Mouse (Mus musculus): ENCODE results near the gene Wiz. TPM values are rescaled to one million over a fixed set of nuclear protein-coding genes. Genes with fewer than 3 reads are reported as not detected.

Wiz gene
- total RNA-seq, 2 experiments from 2014 or later, result 13.0 to 13.7 TPM

GRCm38 (mm10) chr17:32333675-32334303, 55.5 kb downstream of the Wiz start:
- intact Hi-C loops (cut with DNase I), result no loop called here
- TF ChIP-seq CTCF (IDR thresholded peaks at IDR 0.05), result no peak
- DNase-seq, result no peak
- Histone ChIP-seq H3K27ac (no peak overlapping the region), H3K4me3 (no peak overlapping the region)

- no peak for TF ChIP-seq CTCF (IDR thresholded peaks at IDR 0.05)
- intact Hi-C loops (cut with DNase I), result no loop called here
- Histone ChIP-seq H3K27ac (no peak overlapping the region), H3K4me3 (no peak overlapping the region)
- DNase-seq, result no peak
These were observed 61.7 kb downstream of the Wiz start for GRCm38 (mm10) chr17:32327501-32327900.

- no peak for DNase-seq
- TF ChIP-seq CTCF (IDR thresholded peaks at IDR 0.05), result no peak
- Histone ChIP-seq H3K4me3 (no peak overlapping the region), H3K27ac (no peak overlapping the region)
- intact Hi-C loops (cut with DNase I), result loop anchor here (5.0 kb wide), 1 partner anchor 41 kb away; the partner anchor contains the start of gene Brd4
These were observed 66.4 kb downstream of the Wiz start for GRCm38 (mm10) chr17:32322809-32323208.

DNA sequence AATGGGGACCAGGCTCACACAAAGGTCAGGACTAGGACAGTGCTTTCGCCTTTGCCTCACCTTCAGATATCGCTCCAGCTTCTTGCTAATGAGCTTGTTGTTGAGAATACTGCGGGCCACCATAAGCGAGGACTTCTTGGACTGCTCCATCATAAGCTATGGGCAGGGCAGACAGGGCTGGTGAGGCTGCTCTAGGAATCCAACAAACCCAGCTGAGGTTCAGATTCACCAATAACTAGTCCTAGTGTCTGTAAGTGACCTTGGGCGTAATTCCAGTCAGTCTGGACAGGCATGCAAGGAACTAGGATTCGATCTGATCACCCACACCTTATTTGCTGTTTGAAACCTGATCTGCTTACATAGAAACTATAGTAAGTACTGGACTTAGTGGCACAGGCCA, 67.4 kb downstream of the Wiz start:
- no peak for DNase-seq
- H3K4me3 ChIP-seq, result peak overlapping the region; percentile 86
- H3K27ac ChIP-seq, result peak overlapping the region; percentile 97
- no peak for TF ChIP-seq CTCF (IDR thresholded peaks at IDR 0.05)
- intact Hi-C loops (cut with DNase I), result loop anchor here (5.0 kb wide), 1 partner anchor 40 kb away; the partner anchor contains the start of gene Brd4

- DNase-seq, result no peak
- Histone ChIP-seq H3K4me3 (peak overlapping the region; percentile 86), H3K27ac (peak overlapping the region; percentile 97)
- intact Hi-C loops (cut with DNase I), result loop anchor here (5.0 kb wide), 1 partner anchor 39 kb away; the partner anchor contains the start of gene Brd4
- peak; percentile 14; the same call in 1 of the 2 replicates for TF ChIP-seq CTCF (IDR thresholded peaks at IDR 0.05)
These were observed 67.9 kb downstream of the Wiz start for GRCm38 (mm10) chr17:32321390-32321734.

GRCm38 (mm10) chr17:32320597-32321389, 68.4 kb downstream of the Wiz start, which contains the start of gene Akap8:
Gene Akap8, minus strand, starts transcription at chr17:32321238.
- Histone ChIP-seq H3K27ac (peak within 1 kb of the TSS; percentile 97), H3K4me3 (peak within 1 kb of the TSS; percentile 86)
- intact Hi-C loops (cut with DNase I), result loop anchor here (5.0 kb wide), 1 partner anchor 38 kb away; the partner anchor contains the start of gene Brd4
- DNase-seq, result peak; percentile 98
- no peak for TF ChIP-seq CTCF (IDR thresholded peaks at IDR 0.05)

DNA sequence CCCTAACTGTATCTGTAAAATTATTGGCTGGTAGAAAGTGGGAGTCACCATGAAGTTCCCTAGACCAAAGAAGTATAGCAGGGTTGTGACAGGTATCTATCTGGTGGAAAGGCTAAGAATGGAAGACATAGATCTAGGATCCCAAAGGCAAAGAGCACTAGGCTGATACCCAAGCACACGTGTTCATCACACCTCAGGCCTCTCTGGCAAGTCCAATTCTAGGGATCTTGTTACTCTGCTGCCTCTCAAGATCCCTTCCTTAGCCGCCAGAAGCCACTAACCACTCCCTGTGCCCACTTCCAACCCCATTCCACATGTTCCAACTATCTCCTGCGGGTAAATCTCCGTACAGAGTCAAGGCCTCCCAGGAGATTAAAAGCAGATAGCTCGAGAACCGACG, 69.3 kb downstream of the Wiz start:
- peak; percentile 44 for DNase-seq
- Histone ChIP-seq H3K4me3 (peak overlapping the region; percentile 86), H3K27ac (peak overlapping the region; percentile 97)
- TF ChIP-seq CTCF (IDR thresholded peaks at IDR 0.05), result no peak
- intact Hi-C loops (cut with DNase I), result loop anchor here (5.0 kb wide), 1 partner anchor 38 kb away; the partner anchor contains the start of gene Brd4

DNA sequence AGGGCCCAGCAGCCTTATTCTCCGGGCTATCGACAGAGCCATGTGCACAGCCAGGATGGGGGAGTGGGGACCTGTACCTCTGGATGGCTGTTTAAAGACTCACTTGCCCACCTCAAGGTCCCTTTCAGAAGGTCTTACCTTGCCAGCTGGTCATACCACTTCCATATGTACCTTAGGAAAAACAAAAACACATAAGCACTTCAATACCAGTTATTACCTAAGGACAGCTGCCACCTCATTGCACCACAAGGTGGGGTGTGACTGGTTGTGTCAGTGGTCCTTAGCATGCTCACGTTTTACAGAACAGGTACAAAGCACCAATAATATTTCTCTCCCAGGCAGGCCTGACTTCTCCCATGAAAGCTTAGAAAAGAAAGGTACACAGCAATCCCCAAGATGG, 71.5 kb downstream of the Wiz start:
- intact Hi-C loops (cut with DNase I), result no loop called here
- no peak overlapping the region for H3K27ac ChIP-seq
- DNase-seq, result no peak
- H3K4me3 ChIP-seq, result no peak overlapping the region
- no peak for TF ChIP-seq CTCF (IDR thresholded peaks at IDR 0.05)

DNA sequence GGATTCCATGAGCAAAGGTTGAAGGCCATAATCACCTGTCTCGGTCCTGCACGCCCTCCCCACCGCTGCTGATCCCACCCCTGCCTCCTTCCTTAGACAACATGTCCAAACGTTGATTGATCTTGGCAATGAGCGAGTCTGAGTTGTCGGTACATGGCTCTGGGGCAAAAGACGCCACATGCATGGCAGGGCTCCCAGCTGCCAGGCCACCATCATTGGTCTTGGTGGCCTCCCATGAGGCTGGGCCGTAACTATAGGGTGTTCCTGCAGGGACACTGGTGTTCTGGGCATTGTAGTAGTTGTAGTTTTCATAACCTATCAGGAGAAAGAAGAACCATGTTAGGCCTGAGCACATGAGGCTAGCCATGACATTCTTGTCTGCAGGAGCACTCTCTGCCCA, 72.2 kb downstream of the Wiz start:
- DNase-seq, result no peak
- intact Hi-C loops (cut with DNase I), result no loop called here
- TF ChIP-seq CTCF (IDR thresholded peaks at IDR 0.05), result no peak
- Histone ChIP-seq H3K27ac (no peak overlapping the region), H3K4me3 (no peak overlapping the region)

GRCm38 (mm10) chr17:32315560-32315959, 73.7 kb downstream of the Wiz start:
- H3K4me3 ChIP-seq, result no peak overlapping the region
- TF ChIP-seq CTCF (IDR thresholded peaks at IDR 0.05), result no peak
- no peak for DNase-seq
- intact Hi-C loops (cut with DNase I), result no loop called here
- H3K27ac ChIP-seq, result no peak overlapping the region

DNA sequence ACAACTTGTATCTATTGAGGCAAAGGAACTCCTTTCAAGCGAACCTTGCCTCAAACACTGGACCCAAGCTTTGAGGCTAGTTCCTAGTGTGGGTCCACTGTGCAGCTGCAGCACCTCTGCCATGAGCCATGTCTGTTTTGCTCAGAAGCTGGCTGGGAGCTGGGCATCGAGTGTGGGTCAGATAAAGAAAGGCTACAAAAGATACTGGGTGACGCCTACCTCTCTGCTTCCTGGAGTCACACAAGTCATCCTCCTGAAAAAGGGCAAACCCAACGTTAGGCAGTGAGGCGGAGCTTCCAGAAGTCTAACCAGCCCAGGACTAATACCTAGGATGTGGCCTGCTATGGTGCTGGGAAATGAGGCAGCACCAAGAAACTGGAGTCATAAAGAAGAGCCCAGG, 75.3 kb downstream of the Wiz start:
- no peak for TF ChIP-seq CTCF (IDR thresholded peaks at IDR 0.05)
- no peak for DNase-seq
- Histone ChIP-seq H3K27ac (no peak overlapping the region), H3K4me3 (no peak overlapping the region)
- intact Hi-C loops (cut with DNase I), result no loop called here

DNA sequence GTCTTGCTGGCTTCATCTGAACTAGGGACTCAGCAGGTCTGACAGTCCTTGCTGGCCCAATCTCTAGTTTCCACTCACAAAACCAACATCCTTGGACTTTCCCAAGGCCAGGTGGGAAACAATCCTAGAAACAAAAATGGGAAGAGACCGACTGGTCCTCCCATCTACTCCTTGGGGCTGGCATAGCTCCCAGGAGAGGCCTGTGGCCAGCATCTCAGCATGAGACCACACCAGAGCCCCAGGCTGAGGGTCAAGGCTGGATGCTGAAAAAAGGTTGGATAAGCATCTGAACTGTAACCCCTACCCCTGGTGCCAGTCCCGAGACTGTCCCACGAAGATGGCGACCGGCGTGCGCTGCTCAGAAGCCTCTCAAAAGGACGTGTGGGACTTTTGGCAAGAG, 76.4 kb downstream of the Wiz start:
- no peak for DNase-seq
- TF ChIP-seq CTCF (IDR thresholded peaks at IDR 0.05), result no peak
- intact Hi-C loops (cut with DNase I), result no loop called here
- no peak overlapping the region for H3K27ac ChIP-seq
- no peak overlapping the region for H3K4me3 ChIP-seq

DNA sequence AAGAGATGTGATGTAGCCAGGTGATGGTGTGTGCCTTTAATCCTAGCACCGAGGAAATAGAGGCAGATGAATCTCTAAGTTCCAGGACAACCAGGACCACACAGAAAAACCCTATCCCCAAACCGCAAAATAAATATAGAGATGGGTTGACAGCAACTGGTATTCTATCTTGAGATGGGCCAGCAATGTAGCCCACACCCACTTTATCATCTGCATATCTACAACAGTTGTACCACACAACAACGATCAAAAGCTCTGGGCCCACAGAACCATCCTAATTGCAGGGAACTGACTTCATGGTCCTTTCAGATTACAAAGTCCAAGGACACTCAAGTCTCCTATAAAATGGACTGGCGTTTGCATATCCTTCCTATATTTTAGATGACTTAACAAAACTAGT, 81.3 kb downstream of the Wiz start:
- TF ChIP-seq CTCF (IDR thresholded peaks at IDR 0.05), result no peak
- DNase-seq, result no peak
- Histone ChIP-seq H3K27ac (no peak overlapping the region), H3K4me3 (no peak overlapping the region)
- intact Hi-C loops (cut with DNase I), result no loop called here

Small RNA genes within 50 kb of the gene (microRNA-seq; reads per million reads assigned to microRNA genes)
- not detected for gene Gm22201

Other genes with a start within 250 kb of the Wiz start
- 10 to 100 TPM; 10.7 to 14.8 TPM for gene Notch3, start 222.6 kb downstream of the Wiz start, total RNA-seq (2021)
- gene Ephx3, start 199.9 kb downstream of the Wiz start, total RNA-seq (2021), result under 1 TPM; 0.25 to 0.61 TPM
- 10 to 100 TPM; 45.8 to 47.4 TPM for gene Brd4, start 104.7 kb downstream of the Wiz start, total RNA-seq (2021)
- 10 to 100 TPM; 33.2 to 40.2 TPM for gene Akap8, start 68.2 kb downstream of the Wiz start, total RNA-seq (2021)
- gene Akap8l, start 38.8 kb downstream of the Wiz start, total RNA-seq (2021), result 10 to 100 TPM; 34.5 to 43.4 TPM
- under 1 TPM; 0.06 to 0.31 TPM for gene Rasal3, start 14.1 kb upstream of the Wiz start, total RNA-seq (2021)
- not detected for gene Pglyrp2, start 34.7 kb upstream of the Wiz start, total RNA-seq (2021)
- 1 to 10 TPM in 1 of 2 experiments, under 1 TPM in 1; 0.33 to 2.3 TPM for gene Cyp4f39, start 63.3 kb upstream of the Wiz start, total RNA-seq (2021)
- gene Cyp4f17, start 116.6 kb upstream of the Wiz start, total RNA-seq (2021), result 1 to 10 TPM; 1.5 to 2.2 TPM
- 1 to 10 TPM; 1.1 to 2.3 TPM for gene Cyp4f16, start 147.1 kb upstream of the Wiz start, total RNA-seq (2021)
- not detected for gene Cyp4f37, start 231.9 kb upstream of the Wiz start, total RNA-seq (2021)